Mouse (Mus musculus) olfactory bulb, adult 2 months (tissue): ENCODE measurements around the gene Cdk15.

ENCODE experiments used
- CTCF ChIP-seq: fragments of 200-500 bp; IDR thresholded peaks from 2 replicates; pipeline ENCODE4 v1.5.1; 2012; ENCODE audit warnings: low read depth, mild to moderate bottlenecking, low read length, moderate library complexity; ENCODE audit not compliant: insufficient read depth
- POLR2A ChIP-seq: fragments of 200-500 bp; IDR thresholded peaks from 2 replicates; pipeline ENCODE4 v1.6.1; 2012; ENCODE audit warnings: mild to moderate bottlenecking, low read depth, low read length, moderate library complexity; ENCODE audit not compliant: insufficient read depth

- TF ChIP-seq POLR2A (no peak), CTCF (no peak)
Measured at GRCm38 (mm10) chr1:59394616-59395015, 137.9 kb downstream of the Cdk15 start.
